Mouse (Mus musculus) frontal cortex, postnatal 14 days (tissue): Measurements from ENCODE around the gene Tmco4.
"Not testable (repeated sequence)": the region's sequence is repeated elsewhere in the genome, so short reads cannot be mapped to it uniquely, and the experiment has no call there.

ENCODE experiments used
- DNase-seq, 2 experiments: peaks; one replicate each; pipeline ENCODE4 v3.0.0; 2022; ENCODE audit warnings: low spot score in 2 of 2

Tmco4 gene

DNA sequence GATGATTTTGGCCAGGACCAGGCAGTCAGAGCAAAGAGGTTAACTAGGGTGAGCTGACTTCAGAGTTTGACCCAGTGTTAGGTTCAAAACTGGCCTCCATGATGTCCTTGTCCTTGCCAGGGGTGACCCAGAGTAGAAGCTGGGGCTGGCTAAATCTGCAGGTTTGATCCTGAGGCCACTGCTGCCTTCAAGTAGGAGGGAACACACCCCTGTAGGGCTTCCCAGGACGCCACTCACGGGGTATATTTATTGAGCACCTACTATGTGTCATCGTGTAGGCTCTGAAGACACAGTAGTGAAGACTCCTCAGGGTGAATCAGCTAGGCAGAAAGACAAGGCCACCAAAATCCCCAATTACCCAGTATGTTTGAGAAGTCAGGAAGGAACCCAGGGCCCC is 1.0 kb downstream of the Tmco4 start:
- DNase-seq, result no peak

DNA sequence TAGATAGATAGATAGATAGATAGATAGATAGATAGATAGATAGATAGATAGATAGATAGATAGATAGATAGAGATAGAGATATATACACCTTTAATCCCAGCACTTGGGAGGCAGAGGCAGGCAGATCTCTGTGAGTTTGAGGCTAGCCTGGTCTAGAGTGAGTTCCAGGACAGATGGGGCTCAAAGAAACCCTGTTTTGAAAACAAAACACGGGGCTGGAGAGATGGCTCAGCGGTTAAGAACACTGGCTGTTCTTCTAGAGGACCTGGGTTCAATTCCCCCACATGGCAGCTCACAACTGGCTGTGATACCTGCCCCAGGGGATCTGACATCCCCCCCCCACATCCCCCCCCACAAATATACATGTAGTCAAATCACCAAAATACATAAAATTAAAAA is 1.9 kb downstream of the Tmco4 start:
- DNase-seq, result not testable (repeated sequence)

DNA sequence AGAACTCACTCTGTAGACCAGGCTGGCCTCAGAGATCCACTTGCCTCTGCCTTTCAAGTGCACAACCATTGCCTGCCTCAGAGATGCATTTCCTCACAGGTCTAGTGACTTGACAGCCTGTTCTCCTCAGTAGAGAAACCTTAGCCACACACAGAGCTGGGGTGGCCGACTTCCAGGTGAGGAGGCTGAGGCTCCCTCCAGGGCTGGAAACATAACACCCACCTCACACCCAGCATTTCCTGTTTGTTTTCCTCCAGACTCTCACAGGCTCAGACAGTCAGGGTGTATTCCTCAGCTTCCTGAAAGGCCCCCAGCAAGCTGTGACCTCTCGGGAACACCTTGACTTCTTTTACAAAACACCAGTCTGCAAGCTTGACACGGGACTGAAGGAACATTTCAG is 2.5 kb downstream of the Tmco4 start:
- DNase-seq, result no peak

DNA sequence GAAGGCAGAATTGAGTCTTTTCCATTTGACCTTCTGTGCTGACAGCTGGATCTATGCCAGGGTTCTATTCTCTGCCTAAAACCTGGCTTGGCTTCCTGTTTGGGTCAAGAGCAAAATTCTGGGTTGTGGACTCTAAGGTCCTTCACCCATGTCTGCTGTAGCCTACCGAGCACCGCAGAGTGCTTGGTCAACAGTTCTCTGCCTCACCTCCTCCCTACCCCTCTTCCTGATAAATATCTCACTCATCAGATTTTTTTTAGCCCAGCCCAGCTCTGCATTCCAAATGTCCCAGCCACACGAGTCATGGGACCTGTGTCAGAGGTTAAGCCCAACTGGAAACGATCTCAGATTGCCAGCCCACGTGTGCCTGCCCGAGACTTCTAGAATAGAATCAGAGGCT is 3.4 kb downstream of the Tmco4 start:
- no peak for DNase-seq

DNA sequence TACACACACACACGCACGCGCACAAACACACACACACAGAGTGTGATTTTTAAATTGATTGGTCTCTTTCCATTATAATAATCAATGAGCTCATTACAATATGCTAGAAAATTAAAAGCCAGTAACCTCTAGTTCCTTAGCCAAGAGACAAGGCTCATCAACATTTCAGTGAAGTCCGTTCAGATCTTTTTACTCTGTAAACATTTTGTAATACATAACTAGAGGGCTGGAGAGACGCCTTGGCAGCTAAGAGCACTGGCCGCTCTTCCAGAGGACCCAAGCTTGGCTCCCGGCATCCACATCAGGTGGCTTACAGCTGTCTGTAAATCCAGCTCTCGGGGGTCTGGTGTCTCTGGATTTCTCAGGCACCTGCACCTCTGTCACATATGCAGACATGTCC is 7.3 kb downstream of the Tmco4 start:
- DNase-seq, result no peak

DNA sequence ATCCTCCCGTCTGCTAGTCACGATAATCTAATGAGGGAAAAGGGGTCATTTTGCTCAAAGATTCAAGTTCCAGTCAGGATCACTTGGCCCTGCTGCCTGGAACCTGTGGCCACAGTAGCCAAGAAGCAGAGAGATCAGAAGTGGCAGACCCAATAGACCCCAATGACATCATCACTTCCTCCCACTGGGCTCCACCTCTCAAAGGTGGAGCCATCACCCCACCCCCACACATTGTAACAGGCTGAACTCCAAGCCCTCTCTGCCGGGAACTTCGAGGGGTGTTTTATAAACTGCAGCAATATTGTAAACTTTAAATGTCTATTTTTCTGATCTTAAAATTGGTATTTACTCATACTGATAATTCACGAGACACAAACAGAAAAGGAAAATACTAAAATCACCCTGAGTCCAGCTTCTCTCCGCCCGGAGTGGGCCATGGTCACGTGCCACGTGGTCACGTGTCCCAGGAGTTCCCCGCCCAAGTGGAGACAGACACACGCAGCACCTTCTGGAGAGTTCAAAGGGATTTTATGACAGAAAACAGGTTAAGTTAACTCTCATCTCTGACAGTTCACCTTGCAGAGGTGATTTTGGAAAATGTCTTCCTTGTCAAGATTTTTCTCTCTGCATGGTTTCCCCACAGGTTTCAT is 8.2 kb downstream of the Tmco4 start:
- no peak for DNase-seq

DNA sequence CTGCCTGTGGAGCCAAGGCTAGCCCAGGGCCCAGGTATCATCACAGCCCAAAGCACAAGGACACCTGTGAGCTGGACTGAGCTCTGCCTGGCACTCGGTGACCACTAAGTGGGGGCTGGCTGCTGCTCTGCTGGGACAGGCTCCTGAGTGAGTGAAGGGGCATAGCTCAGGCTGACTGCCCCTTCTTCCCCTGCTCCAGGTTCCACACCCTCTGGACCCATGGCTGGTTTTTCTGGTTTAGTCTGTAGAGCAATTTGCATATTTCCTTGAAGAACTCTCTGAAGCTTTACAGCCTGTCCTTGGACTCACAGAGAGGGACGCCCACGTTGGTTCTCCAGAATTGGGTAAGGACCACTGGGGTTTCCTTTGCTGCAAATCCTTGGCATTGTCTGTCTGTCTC is 10.7 kb downstream of the Tmco4 start:
- no peak for DNase-seq

DNA sequence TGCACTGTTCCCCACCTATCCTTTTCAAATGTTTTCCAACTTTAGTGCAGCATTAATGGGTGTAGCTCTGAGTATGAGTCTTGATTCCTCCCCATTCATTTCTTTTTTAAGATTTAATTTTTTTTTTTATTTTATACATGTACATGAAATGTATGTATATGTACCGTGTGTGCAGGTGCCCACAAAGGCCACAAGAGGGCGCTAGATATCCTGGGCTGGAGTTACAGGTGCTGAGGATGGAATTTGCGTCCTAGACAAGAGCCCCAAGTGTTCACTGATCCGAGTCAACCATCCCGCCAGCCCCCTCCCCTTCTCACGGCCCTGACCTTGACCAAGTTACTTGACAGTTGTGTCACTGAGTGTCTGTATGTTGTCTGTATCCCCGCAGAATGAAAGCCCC is 12.1 kb downstream of the Tmco4 start:
- no peak for DNase-seq

DNA sequence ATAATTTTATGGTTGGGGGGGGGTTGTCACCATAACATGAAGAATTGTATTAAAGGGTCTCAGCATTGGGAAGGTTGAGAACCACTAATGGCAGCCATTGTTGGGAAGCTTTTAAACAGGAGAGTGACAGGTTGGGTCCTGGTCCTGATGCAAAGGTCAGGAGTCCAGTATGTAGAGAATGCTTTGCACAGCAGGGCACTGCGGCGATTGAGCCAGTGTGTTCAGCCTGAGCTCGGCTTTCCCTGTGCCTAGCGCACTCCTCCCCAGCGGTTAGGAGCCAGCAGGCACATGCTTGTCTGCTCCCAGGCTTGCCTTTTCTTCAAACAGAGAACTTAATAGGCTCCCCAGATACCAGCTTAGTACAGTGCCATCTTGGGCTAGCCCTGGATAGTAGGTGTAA is 13.6 kb downstream of the Tmco4 start:
- no peak for DNase-seq

DNA sequence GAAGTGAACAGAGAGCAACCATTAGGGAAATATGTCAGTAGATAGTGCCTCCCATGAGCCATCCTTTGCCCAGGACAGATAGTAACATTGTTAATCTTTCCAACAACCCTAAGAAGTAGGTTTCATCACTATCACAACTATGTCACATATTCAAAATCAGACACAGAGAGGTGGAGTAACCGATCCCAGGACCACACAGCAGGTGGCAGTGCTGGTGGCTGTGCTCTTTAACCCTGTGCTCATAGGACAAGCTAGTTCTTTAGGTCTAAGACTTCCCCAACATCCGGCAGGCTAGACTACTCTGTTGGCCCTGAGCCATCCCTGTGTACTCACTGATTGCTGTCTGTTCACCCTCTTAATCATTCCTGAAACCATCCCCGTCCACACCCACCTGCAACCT is 21.7 kb downstream of the Tmco4 start:
- DNase-seq, result no peak

DNA sequence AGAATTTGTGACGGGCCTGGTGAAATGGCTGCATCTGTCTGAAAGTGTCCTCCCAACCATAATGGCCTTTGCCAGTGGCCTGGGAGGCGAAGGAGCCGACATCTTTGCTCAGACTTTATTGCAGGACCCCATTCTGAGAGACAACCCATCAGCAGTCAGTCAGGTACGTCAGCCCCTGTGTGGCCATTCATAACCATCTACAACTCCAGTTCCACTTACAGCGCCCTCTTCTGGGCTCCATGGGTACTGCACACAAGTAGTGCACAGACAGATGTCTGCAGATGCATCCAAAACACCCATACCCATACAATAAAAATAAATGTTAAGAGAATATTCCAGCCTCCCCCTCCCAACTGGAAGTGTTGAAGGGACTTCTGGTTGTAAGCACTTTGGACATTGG is 23.7 kb downstream of the Tmco4 start:
- DNase-seq, result no peak

DNA sequence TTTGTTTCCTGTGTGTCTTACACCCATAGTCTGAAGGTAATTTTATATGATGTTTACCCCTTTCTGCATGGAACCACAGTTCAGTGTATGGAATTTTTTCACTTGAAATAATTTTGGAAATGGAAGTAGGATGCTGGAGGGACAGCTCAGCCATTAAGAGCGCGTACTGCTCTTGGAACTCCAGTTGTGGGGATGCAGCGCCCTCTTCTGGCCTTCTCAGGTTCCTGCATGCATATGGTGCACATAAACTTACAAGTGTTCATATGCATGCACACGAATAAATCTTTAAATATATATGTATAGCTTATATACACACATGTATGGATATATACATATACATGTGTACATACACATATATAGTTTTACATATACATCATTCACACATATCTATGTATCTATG is 24.4 kb downstream of the Tmco4 start:
- DNase-seq, result no peak

DNA sequence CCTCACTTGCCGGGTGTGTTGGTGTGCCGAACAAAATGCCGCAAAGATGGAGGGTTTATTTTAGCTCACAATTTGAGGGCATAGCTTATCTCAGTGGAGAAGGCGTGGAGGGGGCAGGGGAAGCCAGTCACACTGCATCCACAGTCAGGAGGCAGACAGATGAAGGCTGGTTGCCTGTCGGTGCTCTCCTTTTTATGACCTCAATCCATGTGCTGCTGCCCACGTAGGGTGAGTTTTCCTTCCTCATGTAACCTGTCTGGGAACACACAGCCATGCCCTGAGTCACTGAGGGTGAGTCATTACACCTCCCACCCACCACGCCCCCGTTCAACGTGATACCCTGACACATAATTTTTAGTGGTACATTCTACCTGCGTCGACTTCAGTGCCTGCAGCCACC is 25.9 kb downstream of the Tmco4 start:
- no peak for DNase-seq

DNA sequence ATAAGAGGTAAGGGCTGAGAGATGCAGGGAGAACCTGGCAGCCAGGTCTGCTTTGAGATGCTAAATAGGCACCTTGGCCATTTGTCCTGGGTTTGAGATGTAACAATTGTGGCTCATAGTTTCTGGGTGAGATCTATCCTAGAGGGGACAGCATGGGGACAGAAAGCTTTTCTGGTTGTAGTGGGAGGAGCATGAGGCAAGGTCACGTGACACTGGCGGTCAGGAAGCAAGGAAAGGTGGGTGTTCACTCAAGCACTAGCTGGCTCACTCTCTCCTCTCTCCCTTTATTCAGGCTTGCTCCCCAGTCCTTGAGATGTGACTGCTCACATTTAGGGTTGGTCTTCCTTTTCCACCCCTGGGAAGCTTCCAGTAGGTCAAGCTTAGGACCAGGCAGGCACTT is 28.3 kb downstream of the Tmco4 start:
- no peak for DNase-seq

DNA sequence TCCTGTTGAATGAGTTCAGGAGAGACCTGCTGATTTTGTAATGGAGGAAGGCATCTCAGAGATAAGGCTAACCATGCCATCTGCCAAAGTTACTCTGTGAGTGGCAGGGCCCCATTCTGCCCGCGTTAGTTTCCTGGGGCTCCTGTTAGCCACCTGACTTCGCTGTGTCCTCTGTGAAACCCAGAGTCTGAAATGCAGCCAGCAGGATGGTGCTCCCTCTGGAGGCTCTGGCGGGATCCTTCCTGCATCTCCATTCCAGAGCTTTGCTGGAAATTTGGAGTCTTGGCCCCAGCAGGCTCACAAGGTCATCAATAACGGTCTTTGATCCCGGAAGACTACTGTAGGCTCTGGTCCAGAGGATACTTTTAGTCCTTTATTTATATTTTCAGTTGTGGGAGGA is 28.7 kb downstream of the Tmco4 start:
- no peak for DNase-seq

DNA sequence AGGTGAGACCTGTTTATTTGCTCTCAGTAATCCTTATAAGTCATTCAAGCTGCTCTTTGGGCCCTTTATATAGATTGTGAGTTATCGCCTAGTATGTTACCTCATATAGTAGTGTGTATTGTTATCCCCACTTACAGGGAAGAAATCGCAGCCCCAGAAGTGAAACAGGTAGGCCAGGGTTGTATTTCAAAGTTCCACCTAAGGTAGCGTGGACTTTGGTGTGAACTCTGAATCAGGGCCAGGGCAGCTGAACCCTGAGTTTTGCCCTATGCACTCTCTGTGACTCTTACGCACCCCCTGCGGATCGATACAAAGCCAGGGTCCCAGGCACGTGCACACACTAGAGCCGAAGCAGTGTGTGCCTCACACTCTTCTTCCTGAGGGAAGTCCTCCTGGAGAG is 31.4 kb downstream of the Tmco4 start:
- DNase-seq, result no peak

DNA sequence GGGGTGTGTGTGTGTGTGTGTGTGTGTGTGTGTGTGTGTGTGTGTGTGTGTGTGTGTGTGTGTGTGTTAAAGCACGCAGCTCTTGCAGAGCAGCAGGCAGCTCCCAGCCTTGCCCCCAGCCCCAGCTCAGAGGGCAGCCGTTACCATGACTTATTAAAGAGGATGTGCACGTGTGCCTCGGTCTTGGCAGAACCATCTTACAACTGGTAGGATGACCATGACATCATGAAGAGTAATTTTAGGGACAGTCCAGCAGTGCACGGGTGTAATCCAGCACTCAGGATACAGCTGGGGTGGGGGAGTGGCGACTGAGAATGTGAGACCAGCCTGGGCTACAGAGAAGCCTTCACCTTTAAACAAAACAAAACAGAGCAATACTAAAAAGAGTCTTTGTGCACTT is 32.5 kb downstream of the Tmco4 start:
- no peak for DNase-seq

DNA sequence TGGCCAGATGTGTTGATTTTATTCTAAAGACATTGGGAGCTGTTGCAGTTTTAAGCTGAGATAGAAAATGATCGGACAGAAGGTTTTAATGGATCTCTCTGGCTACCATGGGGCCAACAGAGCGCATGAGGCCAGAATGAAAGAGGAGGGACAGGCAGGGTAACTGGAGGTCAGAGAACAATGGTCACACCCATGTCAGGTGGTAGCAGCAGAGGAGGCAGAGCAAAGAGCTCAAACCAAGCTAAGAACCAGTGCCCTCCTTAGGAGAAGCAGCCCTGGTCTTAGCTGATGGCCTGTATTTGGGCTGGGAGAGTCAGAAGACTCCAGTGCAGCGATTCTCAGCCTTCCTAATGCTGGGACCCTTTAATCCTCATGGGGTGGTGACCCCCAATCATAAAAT is 34.7 kb downstream of the Tmco4 start:
- no peak for DNase-seq

DNA sequence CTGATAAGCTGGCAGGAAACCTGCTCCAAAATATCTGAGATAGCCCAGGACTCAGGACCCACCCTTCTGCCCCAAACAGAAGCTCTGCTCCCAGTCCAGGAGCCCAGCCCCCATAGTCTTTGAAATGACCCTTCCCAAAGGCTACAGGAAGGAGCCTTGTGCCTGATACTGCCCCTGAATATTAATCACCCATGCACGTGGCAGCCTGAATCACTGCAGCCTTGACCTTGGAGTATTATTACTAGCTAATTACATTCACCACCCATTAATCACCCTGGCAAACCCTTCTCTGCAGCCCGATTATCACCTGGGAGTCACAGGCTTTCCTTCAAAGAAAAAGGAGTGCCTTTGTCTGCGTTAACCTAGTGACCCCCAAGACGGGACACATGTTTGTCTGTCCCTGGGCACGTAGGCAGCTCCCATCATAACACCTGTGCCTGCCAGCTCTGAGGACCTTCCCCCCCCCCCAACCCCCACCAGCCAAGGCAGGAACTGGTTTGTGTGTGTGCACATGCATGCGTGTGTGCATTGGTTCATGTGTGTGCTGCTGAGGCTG is 35.4 kb downstream of the Tmco4 start:
- DNase-seq, result no peak

DNA sequence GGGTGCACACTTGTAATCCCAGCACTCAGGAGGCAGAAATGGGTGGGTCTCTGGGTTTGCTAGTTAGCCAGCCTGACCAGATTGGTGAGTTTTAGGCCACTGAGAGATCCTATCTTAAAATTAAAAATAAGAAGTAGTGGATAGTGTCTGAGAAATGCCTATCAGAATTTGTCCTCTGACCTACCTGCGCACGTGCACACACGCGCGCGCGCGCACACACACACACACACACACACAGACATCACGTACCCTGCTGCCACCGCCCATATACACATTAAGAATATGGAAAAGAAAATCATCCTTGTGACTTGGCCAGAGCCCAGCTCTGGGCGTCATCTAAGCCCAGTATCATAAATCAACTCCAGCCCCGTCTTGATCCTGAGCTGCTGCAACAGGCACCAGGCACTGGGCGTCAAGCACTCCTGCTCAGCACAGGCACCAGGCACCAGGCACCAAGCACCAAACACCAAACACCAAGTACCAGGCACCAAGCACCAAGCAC is 38.6 kb downstream of the Tmco4 start:
- DNase-seq, result no peak

DNA sequence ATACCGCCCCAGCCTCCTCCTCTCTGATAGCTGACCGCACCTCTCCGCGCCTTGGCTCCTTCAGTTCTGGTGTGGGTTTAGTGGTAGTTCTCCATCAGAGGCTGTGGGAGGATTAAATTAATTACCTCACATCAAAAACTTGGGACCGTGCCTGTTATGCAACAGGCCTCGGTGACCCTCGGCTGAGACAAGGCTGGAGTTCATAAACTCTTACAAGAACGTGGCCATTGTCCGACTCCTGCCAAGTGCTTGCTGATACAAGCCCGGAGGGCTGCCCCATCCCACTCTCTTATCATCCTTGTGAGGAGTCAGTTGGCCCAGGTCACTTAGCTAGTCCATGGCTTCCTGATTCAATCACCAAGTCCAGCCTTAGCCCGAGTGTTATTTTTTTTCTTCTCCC is 40.6 kb downstream of the Tmco4 start:
- no peak for DNase-seq

DNA sequence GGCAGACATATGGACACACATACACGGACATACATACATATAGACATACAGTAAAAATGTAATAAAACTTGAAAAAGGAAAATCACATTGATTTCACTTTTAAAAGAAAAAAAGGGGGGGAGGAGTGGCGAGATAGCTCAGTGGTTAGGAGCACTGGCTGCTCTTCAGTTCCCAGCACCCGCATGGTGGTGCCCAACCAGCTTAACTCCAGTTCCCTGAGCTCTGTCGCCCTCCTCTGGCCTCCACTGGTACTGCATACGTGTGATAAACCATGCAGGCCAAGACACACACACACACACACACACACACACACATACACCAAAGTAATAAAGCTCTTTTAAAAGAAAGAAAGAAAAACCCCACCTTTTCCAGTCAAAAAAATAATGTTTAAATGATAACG is 42.1 kb downstream of the Tmco4 start:
- DNase-seq, result no peak

DNA sequence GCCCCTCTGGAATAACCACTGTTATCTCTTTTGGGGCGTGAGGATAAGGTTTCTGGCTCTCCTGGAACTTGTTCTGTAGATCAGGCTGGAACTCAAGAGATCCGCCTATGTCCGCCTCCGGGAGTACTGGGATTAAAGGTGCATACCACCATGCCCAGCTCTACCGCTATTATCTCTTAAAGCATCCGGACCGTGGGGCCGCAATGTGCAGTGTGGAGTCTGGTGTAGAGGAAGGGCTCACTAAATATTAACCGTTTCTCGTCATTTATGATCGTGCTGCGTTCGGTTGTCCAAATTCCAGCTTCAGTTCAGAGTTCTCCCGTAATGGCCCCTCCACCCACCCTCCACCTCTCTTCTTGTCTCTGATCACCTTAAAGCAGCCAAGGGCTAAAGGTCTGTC is 45.7 kb downstream of the Tmco4 start:
- DNase-seq, result no peak

DNA sequence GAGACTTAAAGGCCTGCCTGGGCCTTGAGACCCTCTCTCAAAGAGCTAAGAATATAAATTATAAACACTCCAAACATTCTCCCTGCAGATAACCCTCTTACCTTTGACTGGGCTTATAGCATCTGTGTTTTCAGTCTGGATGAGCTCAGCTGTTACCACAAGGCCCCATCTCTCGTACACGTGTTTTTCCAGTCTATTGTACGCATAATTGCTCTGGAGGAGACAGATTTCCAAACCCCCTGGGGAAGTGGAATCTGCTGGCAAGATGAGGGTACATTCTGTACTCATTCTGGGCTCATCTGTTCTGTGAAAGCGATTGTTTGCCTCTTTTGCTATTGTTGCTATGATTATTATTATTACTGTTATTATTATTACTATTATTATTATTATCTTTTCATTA is 46.3 kb downstream of the Tmco4 start:
- DNase-seq, result no peak
